Mouse (Mus musculus) heart, embryonic 11.5 days (tissue): ENCODE measurements around the gene Ap5m1. TPM values are rescaled to one million over a fixed set of nuclear protein-coding genes. Genes with fewer than 3 reads are reported as not detected.

Experiments
- ATAC-seq: fragments of 200-750 bp; cut with Nextera tagmentation; replicated peaks from 2 replicates; pipeline ENCODE4 v1.8.0; 2017; ENCODE audit warnings: moderate library complexity; ENCODE audit not compliant: insufficient number of reproducible peaks, low FRiP score, low TSS enrichment
- H3K27ac ChIP-seq: fragments of 300-500 bp; sonication (generic); 2 replicates; pipeline ENCODE4 v1.5.1; 2014; ENCODE audit warnings: mild to moderate bottlenecking, low read depth, low read length
- H3K27me3 ChIP-seq: fragments of 300-500 bp; sonication (generic); 2 replicates; pipeline ENCODE4 v1.6.1; 2014; ENCODE audit warnings: mild to moderate bottlenecking, low read length, mixed read lengths; ENCODE audit not compliant: control insufficient read depth, insufficient read depth
- H3K36me3 ChIP-seq: fragments of 300-500 bp; sonication (generic); 2 replicates; pipeline ENCODE4 v1.6.1; 2014; ENCODE audit warnings: mild to moderate bottlenecking, low read length, moderate library complexity, mixed read lengths; ENCODE audit not compliant: control insufficient read depth, insufficient read depth
- H3K4me1 ChIP-seq: fragments of 300-500 bp; sonication (generic); 2 replicates; pipeline ENCODE4 v1.6.1; 2014; ENCODE audit warnings: low read length; ENCODE audit not compliant: control insufficient read depth, insufficient read depth
- H3K4me2 ChIP-seq: fragments of 300-500 bp; sonication (generic); 2 replicates; pipeline ENCODE4 v1.6.1; 2014; ENCODE audit warnings: mild to moderate bottlenecking, moderate library complexity
- H3K4me3 ChIP-seq: fragments of 300-500 bp; sonication (generic); 2 replicates; pipeline ENCODE4 v1.5.1; 2014; ENCODE audit warnings: low read depth, low read length
- H3K9ac ChIP-seq: fragments of 300-500 bp; sonication (generic); 2 replicates; pipeline ENCODE4 v1.6.1; 2014; ENCODE audit warnings: mild to moderate bottlenecking, low read depth, low read length, moderate library complexity
- H3K9me3 ChIP-seq: fragments of 300-500 bp; sonication (generic); replicated peaks from 2 replicates; pipeline ENCODE4 v1.6.1; 2016; ENCODE audit warnings: low read length; ENCODE audit not compliant: control insufficient read depth
- WGBS: fragments of 180-500 bp; shearing (Covaris S2); extraction: QIAGEN DNeasy Blood & Tissue Kit; methylation state at CpG from one replicate; pipeline ENCODE4 v1.1.7; 2014; ENCODE audit not compliant: insufficient replicate concordance; 5-methylcytosine and 5-hydroxymethylcytosine counted together
- polyA plus RNA-seq: library from polyadenylated mRNA; unstranded; fragments of >200 nt; fragmentation: Nextera tagmentation; extraction: Ambion mirVana; gene quantifications from 2 replicates; pipeline ENCODE4 v1.2.1, GENCODE M21; 2014

The Ap5m1 gene
- polyA plus RNA-seq, 1 experiment from 2014 or later: 23.6 TPM

DNA sequence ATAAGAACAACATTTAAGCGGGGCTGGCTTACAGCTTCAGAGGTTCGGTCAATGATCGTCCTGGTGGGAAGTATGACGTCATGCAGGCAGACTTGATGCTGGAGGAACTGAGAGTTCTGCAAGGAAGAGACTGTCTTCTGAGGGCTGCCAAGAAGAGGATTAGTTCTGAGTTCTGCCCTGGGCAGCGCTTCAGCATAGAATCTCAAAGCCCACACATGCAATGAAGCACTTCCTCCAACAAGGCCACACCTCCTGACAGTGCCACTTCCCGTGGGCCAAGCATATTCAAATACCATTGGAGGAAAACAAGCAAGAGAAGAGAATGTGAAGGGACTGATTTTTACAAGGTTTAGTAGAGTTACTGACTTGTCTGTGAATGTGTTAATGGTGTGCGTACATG is 74.9 kb downstream of the Ap5m1 start:
- H3K4me3 ChIP-seq: no peak overlapping the region
- 84% methylated on average over 7 of the region's 7 CpGs for WGBS

More for the DNA sequence above, 74.9 kb downstream of the Ap5m1 start:
- no peaks in the 10 kb centered on the region for H3K27me3 ChIP-seq
- H3K4me2 ChIP-seq: no peak overlapping the region
- no peaks in the 10 kb centered on the region for H3K36me3 ChIP-seq
- no peaks in the 10 kb centered on the region for H3K9me3 ChIP-seq
- no peak for ATAC-seq
- H3K27ac ChIP-seq: no peak overlapping the region
- no peak overlapping the region for H3K9ac ChIP-seq
- H3K4me1 ChIP-seq: no peaks in the 10 kb centered on the region

Other genes with a start within 250 kb of the Ap5m1 start
- gene Exoc5, start 556 bp downstream of the Ap5m1 start, polyA plus RNA-seq: 44.6 and 50.5 TPM in 2 replicates
- 10.1 and 10.5 TPM in 2 replicates for gene Naa30, start 106.1 kb downstream of the Ap5m1 start, polyA plus RNA-seq
- 0.13 and 0.14 TPM in 2 replicates for gene ccdc198, start 179.4 kb downstream of the Ap5m1 start, polyA plus RNA-seq